Comparison of ENCODE assay signal across 20 mouse cellular contexts in the genomic region with DNA sequence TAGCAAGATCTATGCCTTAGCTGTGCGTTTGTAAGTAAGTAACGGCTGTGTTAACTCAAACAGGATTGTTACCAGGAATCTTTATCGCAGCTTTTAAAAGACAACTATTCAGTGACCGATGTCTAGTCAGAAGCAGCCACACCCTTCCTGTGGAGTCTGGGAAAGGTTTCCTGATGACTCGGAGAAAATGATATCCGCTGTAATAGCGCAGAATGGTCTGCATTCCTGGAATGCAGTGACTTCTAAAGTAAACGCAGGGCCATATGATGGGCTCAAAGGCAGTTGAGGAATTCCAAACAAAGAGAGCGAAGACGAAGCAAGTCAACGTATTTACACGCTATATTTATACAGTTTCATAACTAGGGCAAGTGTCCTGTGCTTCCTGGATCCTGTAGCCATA. TPM values are rescaled to one million over a fixed set of nuclear protein-coding genes. Genes with fewer than 3 reads are reported as not detected.
A peak's percentile ranks its signal among the peaks of the same experiment; 100 is the strongest.
DNase-seq lines count a peak whose midpoint lies in the region; ATAC-seq and TF ChIP-seq lines count a peak whose summit lies in the region.
"Had no signal": no experiment of that assay in that cellular context is flagged by ENCODE, and none has a peak within 500 bp of the region (broad histone marks: within the 10 kb centered on the region; RNA-seq: fewer than 3 reads in every experiment).

No protein-coding gene starts in this region.

- TF ChIP-seq CTCF in heart, adult 2 months (IDR thresholded peaks at IDR 0.05): no peak
- no peak for TF ChIP-seq CTCF in lung, adult 2 months (IDR thresholded peaks at IDR 0.05; ENCODE audit: insufficient read depth, low read length)

- H3K27ac ChIP-seq in heart, adult 2 months: peak overlapping the region; percentile 52
- H3K27ac ChIP-seq in lung, embryonic 15.5 days: no peak overlapping the region
- H3K27ac ChIP-seq in intestine, embryonic 16.5 days (ENCODE audit: low read length): no peak overlapping the region
- H3K27ac ChIP-seq in stomach, embryonic 16.5 days (ENCODE audit: low read length): no peak overlapping the region
- H3K27ac ChIP-seq: embryonic facial prominence, embryonic 13.5 days; forebrain, embryonic 15.5 days; liver, embryonic 15.5 days; midbrain, embryonic 13.5 days; neural tube, embryonic 12.5 days had no signal

- peaks cover 3% of the 10 kb centered on the region for H3K79me2 ChIP-seq in heart, adult 2 months (replicated peaks; ENCODE audit: control insufficient read depth, insufficient read depth, low read length)

- H3K9ac ChIP-seq in heart, adult 2 months (ENCODE audit: low read depth, low read length): no peak overlapping the region
- H3K9ac ChIP-seq in lung, embryonic 15.5 days: no peak overlapping the region
- H3K9ac ChIP-seq in intestine, embryonic 16.5 days (ENCODE audit: low read depth, low read length): no peak overlapping the region
- H3K9ac ChIP-seq in stomach, embryonic 16.5 days (ENCODE audit: low read length): no peak overlapping the region
- H3K9ac ChIP-seq: embryonic facial prominence, embryonic 13.5 days; forebrain, embryonic 15.5 days; liver, embryonic 15.5 days; midbrain, embryonic 13.5 days; neural tube, embryonic 12.5 days had no signal

- DNase-seq in heart, adult 2 months: peak in 1 of 2 experiments; percentile 38
- no peak for DNase-seq in heart, postnatal 14 days
- DNase-seq in lung, adult 2 months: no peak
- no peak for DNase-seq in natural killer cell, adult 2 months (ENCODE audit: low spot score in 2 of 2)
- DNase-seq in spleen, adult 12 weeks (ENCODE audit: low spot score): no peak
- DNase-seq: cerebellum, adult 9-10 months; gastrocnemius, postnatal 14 days; kidney, adult 8-10 months; layer of hippocampus, adult 9-11 months; retina, postnatal 1 day; thymus, postnatal 4 days had no signal

- H3K9me3 ChIP-seq in lung, embryonic 15.5 days: no peaks in the 10 kb centered on the region
- no peaks in the 10 kb centered on the region for H3K9me3 ChIP-seq in intestine, embryonic 16.5 days (ENCODE audit: control insufficient read depth, low read length)
- H3K9me3 ChIP-seq in stomach, embryonic 16.5 days (replicated peaks; ENCODE audit: control insufficient read depth, low read length): no peaks in the 10 kb centered on the region
- H3K9me3 ChIP-seq: embryonic facial prominence, embryonic 13.5 days; forebrain, embryonic 15.5 days; liver, embryonic 15.5 days; midbrain, embryonic 13.5 days; neural tube, embryonic 12.5 days had no signal

- no peak overlapping the region for H3K4me3 ChIP-seq in heart, adult 2 months
- no peak overlapping the region for H3K4me3 ChIP-seq in lung, embryonic 15.5 days
- no peak overlapping the region for H3K4me3 ChIP-seq in lung, adult 2 months (replicated peaks; ENCODE audit: extremely low read depth, low read depth, low read length)
- 0 out of 2 replicates have a peak overlapping the region, but pooled peaks have one; percentile 9 for H3K4me3 ChIP-seq in intestine, embryonic 16.5 days (ENCODE audit: low read length)
- peak overlapping the region; percentile 14; the same call in 1 of the 2 replicates for H3K4me3 ChIP-seq in stomach, embryonic 16.5 days (replicated peaks; ENCODE audit: low read length)
- H3K4me3 ChIP-seq: embryonic facial prominence, embryonic 13.5 days; forebrain, embryonic 15.5 days; liver, embryonic 15.5 days; midbrain, embryonic 13.5 days; neural tube, embryonic 12.5 days had no signal

- WGBS in heart, adult 2 months: 36% methylated on average over 12 of the region's 12 CpGs
- WGBS in lung, embryonic 15.5 days: 12% methylated on average over 12 of the region's 12 CpGs
- WGBS in lung, adult 2 months: 16% methylated on average over 12 of the region's 12 CpGs
- 27% methylated on average over 12 of the region's 12 CpGs for WGBS in intestine, embryonic 16.5 days
- 17% methylated on average over 12 of the region's 12 CpGs for WGBS in stomach, embryonic 16.5 days

- H3K27me3 ChIP-seq in heart, adult 2 months (ENCODE audit: control insufficient read depth, insufficient read depth, low read length): peaks cover 2% of the 10 kb centered on the region; the same call in 1 of the 2 replicates
- H3K27me3 ChIP-seq in lung, embryonic 15.5 days: peaks cover 19% of the 10 kb centered on the region
- peaks cover 12% of the 10 kb centered on the region for H3K27me3 ChIP-seq in intestine, embryonic 16.5 days (replicated peaks; ENCODE audit: control insufficient read depth, insufficient read depth, low read length)
- H3K27me3 ChIP-seq in stomach, embryonic 16.5 days (ENCODE audit: control insufficient read depth, insufficient read depth, low read length): peaks cover 11% of the 10 kb centered on the region; the same call in 1 of the 2 replicates
- H3K27me3 ChIP-seq: forebrain, embryonic 15.5 days had no signal

- ATAC-seq in lung, embryonic 15.5 days (ENCODE audit: borderline replicate concordance, extremely low read depth, low FRiP score, low TSS enrichment): no peak
- ATAC-seq in intestine, embryonic 16.5 days: peak; percentile 61; the same call in 1 of the 2 replicates
- ATAC-seq in stomach, embryonic 16.5 days (ENCODE audit: insufficient read depth, low FRiP score): no peak
- ATAC-seq: forebrain, embryonic 15.5 days; midbrain, embryonic 13.5 days had no signal

- H3K4me2 ChIP-seq in lung, embryonic 15.5 days: peak overlapping the region; percentile 7; the same call in 1 of the 2 replicates
- H3K4me2 ChIP-seq in intestine, embryonic 16.5 days (ENCODE audit: low read depth, low read length): peak overlapping the region; percentile 32; the same call in 1 of the 2 replicates
- H3K4me2 ChIP-seq in stomach, embryonic 16.5 days (ENCODE audit: low read depth, low read length): peak overlapping the region; percentile 25
- H3K4me2 ChIP-seq: embryonic facial prominence, embryonic 13.5 days; forebrain, embryonic 15.5 days; liver, embryonic 15.5 days; midbrain, embryonic 13.5 days; neural tube, embryonic 12.5 days had no signal

- TF ChIP-seq POLR2A in heart, adult 2 months (IDR thresholded peaks at IDR 0.05; ENCODE audit: insufficient read depth, low read depth, low read length): no peak
- TF ChIP-seq POLR2A in lung, adult 2 months (IDR thresholded peaks at IDR 0.05; ENCODE audit: borderline replicate concordance, extremely low read depth, low read depth, low read length): no peak

- H3K4me1 ChIP-seq in heart, adult 2 months (ENCODE audit: control insufficient read depth, insufficient read depth, low read length): peaks cover 10% of the 10 kb centered on the region
- peaks cover 20% of the 10 kb centered on the region for H3K4me1 ChIP-seq in lung, embryonic 15.5 days
- peaks cover 22% of the 10 kb centered on the region for H3K4me1 ChIP-seq in lung, adult 2 months (ENCODE audit: control insufficient read depth, insufficient read depth, low read length)
- H3K4me1 ChIP-seq in intestine, embryonic 16.5 days (ENCODE audit: control insufficient read depth, insufficient read depth, low read length): peaks cover 14% of the 10 kb centered on the region
- peaks cover 6% of the 10 kb centered on the region; the same call in 1 of the 2 replicates for H3K4me1 ChIP-seq in stomach, embryonic 16.5 days (ENCODE audit: control insufficient read depth, insufficient read depth, low read length)
- H3K4me1 ChIP-seq: liver, embryonic 15.5 days had no signal

- no peaks in the 10 kb centered on the region; the same call in 1 of the 2 replicates for H3K36me3 ChIP-seq in heart, adult 2 months (ENCODE audit: control insufficient read depth, insufficient read depth, low read length)
- H3K36me3 ChIP-seq in lung, embryonic 15.5 days: no peaks in the 10 kb centered on the region
- H3K36me3 ChIP-seq in intestine, embryonic 16.5 days (ENCODE audit: control insufficient read depth, insufficient read depth, low read length): no peaks in the 10 kb centered on the region
- no peaks in the 10 kb centered on the region for H3K36me3 ChIP-seq in stomach, embryonic 16.5 days (ENCODE audit: control insufficient read depth, insufficient read depth, low read length)
- H3K36me3 ChIP-seq: embryonic facial prominence, embryonic 13.5 days; forebrain, embryonic 15.5 days; liver, embryonic 15.5 days; midbrain, embryonic 13.5 days; neural tube, embryonic 12.5 days had no signal

- intact Hi-C loops in heart, adult 2 months (cut with DNase I): no loop called here
- intact Hi-C loops in heart, postnatal 14 days (cut with DNase I): no loop called here

- TF ChIP-seq EP300 in heart, adult 2 months (IDR thresholded peaks at IDR 0.05; ENCODE audit: insufficient read depth, low read depth, low read length): no peak

RNA-seq across cellular contexts. Expression of a gene that starts 22.5 kb away (rescaled TPM):
- 10 to 100 TPM; 63.1 to 66.3 TPM for total RNA-seq in heart, adult 2 months (2021)
- 14.8 and 25.1 TPM in 2 replicates for polyA plus RNA-seq in heart, adult 2 months (2012; rRNA removed)
- 100 to 1,000 TPM in 1 of 2 experiments, 10 to 100 TPM in 1; 99.2 to 103 TPM for total RNA-seq in heart, postnatal 14 days (2021)
- polyA plus RNA-seq in lung, embryonic 15.5 days (2015; fragmentation: Nextera tagmentation; extraction: Ambion mirVana): 12.5 and 14.3 TPM in 2 replicates
- 75.4 and 83.5 TPM in 2 replicates for polyA plus RNA-seq in lung, adult 2 months (2012; rRNA removed)
- 3.2 and 4.4 TPM in 2 replicates for polyA plus RNA-seq in intestine, embryonic 16.5 days (2015; fragmentation: Nextera tagmentation; extraction: Ambion mirVana)
- 5.2 and 5.6 TPM in 2 replicates for polyA plus RNA-seq in stomach, embryonic 16.5 days (2015; fragmentation: Nextera tagmentation; extraction: Ambion mirVana)
- total RNA-seq: hematopoietic stem cell, adult 5-6 weeks had no signal

Comparison
In these comparisons a context has a peak if more than half of its experiments do, and no peak if none do; other contexts are left out.
1. H3K4me3 ChIP-seq: peak in intestine, embryonic 16.5 days (single experiment) and stomach, embryonic 16.5 days (single experiment); none in heart, adult 2 months (single experiment), lung, embryonic 15.5 days (single experiment) and lung, adult 2 months (single experiment).
2. Peak in every context shown above with its lines, with median percentiles within 50 percentile points of each other: H3K4me2 ChIP-seq.